Mouse (Mus musculus) testis, adult 2 months (tissue): ENCODE data around the gene Mgat5.

Experiments used
- CTCF ChIP-seq: fragments of 200-500 bp; IDR thresholded peaks from 2 replicates; pipeline ENCODE4 v1.5.1; 2012; ENCODE audit warnings: low read depth, mild to moderate bottlenecking, inconsistent platforms, low read length, moderate library complexity; ENCODE audit not compliant: control insufficient read depth, insufficient read depth, insufficient replicate concordance
- POLR2A ChIP-seq: fragments of 200-500 bp; IDR thresholded peaks from 2 replicates; pipeline ENCODE4 v1.6.1; 2012; ENCODE audit warnings: low read depth, mild to moderate bottlenecking, inconsistent platforms, low read length, moderate library complexity; ENCODE audit not compliant: control insufficient read depth

DNA sequence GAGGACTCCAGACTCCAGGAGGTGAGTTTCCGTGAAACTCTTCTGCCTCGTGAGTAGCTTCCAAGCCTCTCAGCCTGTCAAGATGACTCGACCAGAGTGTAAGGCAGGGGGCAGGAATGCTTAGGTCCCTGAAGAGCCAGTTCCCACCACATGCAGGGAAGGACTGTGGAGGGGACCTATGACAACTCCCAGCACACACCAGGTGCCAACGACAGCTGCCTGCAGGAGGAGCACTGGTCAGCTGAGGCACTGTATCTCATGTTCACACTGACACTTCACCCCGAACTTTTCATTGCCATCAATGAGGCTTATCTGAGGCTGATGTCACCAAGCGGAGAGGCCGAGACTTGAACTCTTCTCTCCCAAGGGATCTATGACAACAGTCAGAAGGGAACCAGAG lies 33.5 kb upstream of the Mgat5 start:
- TF ChIP-seq CTCF: no peak
- TF ChIP-seq POLR2A: no peak
